Mouse (Mus musculus): ENCODE data around the gene Zfp62.
"Not testable (repeated sequence)": the region's sequence is repeated elsewhere in the genome, so short reads cannot be mapped to it uniquely, and the experiment has no call there.

DNA sequence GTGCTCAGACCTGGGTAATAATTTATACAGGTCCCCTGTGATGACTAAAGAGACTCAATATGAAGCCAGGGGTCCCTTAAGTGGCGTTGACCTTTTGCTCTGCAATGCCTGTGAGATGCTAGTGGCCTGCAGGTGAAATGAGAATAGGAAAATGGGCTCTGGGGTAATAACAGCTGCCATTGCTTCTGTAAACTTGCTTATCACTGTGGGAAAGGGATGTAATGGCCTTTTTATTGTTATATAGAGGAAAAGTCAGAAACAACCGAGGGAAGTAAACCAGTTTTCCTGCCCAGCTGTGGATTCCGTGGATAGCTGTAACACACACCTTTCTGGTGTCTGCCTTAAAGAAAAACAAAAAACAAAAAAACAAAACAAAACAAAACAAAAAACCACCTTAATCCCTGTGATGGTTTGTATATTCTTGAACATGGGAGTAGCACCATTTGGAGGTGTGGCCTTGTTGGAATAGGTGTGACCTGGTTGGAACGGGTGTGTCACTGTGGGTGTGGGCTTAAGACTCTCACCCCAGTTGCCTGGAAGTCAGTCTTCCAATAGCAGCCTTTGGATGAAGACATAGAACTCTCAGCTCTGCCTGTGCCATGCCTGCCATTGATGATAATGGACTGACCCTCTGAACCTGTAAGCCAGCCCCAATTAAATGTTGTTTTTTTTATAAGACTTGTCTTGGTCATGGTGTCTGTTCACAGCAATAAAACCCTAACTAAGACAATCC is 26.9 kb upstream of the Zfp62 start:
- TF ChIP-seq USF1 (IDR thresholded peaks at IDR 0.05; ENCODE audit: low read depth); MAX (IDR thresholded peaks at IDR 0.05); CTCF (IDR thresholded peaks at IDR 0.05; ENCODE audit: control insufficient read depth, insufficient read depth, insufficient read length): not testable (repeated sequence)
